Mouse (Mus musculus) forebrain, embryonic 11.5 days (tissue): ENCODE measurements around the gene Invs. TPM values are rescaled to one million over a fixed set of nuclear protein-coding genes. Genes with fewer than 3 reads are reported as not detected.

Source experiments
- ATAC-seq: fragments of 200-750 bp; cut with Nextera tagmentation; replicated peaks from 2 replicates; pipeline ENCODE4 v1.8.0; 2017; ENCODE audit warnings: moderate TSS enrichment; ENCODE audit not compliant: low FRiP score
- DNase-seq: peaks from one replicate; pipeline ENCODE4 v3.0.0-alpha.2; 2017; ENCODE audit warnings: low spot score
- H3K27ac ChIP-seq: fragments of 300-500 bp; sonication (generic); 2 replicates; pipeline ENCODE4 v1.5.1; 2014; ENCODE audit warnings: low read depth, low read length
- H3K27me3 ChIP-seq: fragments of 300-500 bp; sonication (generic); 2 replicates; pipeline ENCODE4 v1.6.1; 2014; ENCODE audit warnings: mild to moderate bottlenecking, low read length, mixed read lengths; ENCODE audit not compliant: control insufficient read depth, insufficient read depth
- H3K36me3 ChIP-seq: fragments of 300-500 bp; sonication (generic); 2 replicates; pipeline ENCODE4 v1.6.1; 2014; ENCODE audit warnings: mild to moderate bottlenecking, low read length, moderate library complexity, mixed read lengths; ENCODE audit not compliant: control insufficient read depth, insufficient read depth
- H3K4me1 ChIP-seq: fragments of 300-500 bp; sonication (generic); replicated peaks from 2 replicates; pipeline ENCODE4 v1.6.1; 2014; ENCODE audit warnings: low read length, mixed read lengths; ENCODE audit not compliant: control insufficient read depth, insufficient read depth
- H3K4me2 ChIP-seq: fragments of 300-500 bp; sonication (generic); 2 replicates; pipeline ENCODE4 v1.6.1; 2014; ENCODE audit warnings: low read depth, mild to moderate bottlenecking, low read length, moderate library complexity, mixed read lengths; ENCODE audit not compliant: severe bottlenecking
- H3K4me3 ChIP-seq: fragments of 300-500 bp; sonication (generic); 2 replicates; pipeline ENCODE4 v1.5.1; 2014; ENCODE audit warnings: low read depth, low read length
- H3K9ac ChIP-seq: fragments of 300-500 bp; sonication (generic); 2 replicates; pipeline ENCODE4 v1.6.1; 2014; ENCODE audit warnings: low read length
- H3K9me3 ChIP-seq: fragments of 300-500 bp; sonication (generic); 2 replicates; pipeline ENCODE4 v1.6.1; 2016; ENCODE audit warnings: low read length, mixed read lengths; ENCODE audit not compliant: control insufficient read depth
- WGBS: fragments of 180-500 bp; shearing (Covaris S2); extraction: QIAGEN DNeasy Blood & Tissue Kit; methylation state at CpG from one replicate; pipeline ENCODE4 v1.1.7; 2014; 5-methylcytosine and 5-hydroxymethylcytosine counted together
- polyA plus RNA-seq: library from polyadenylated mRNA; unstranded; fragments of >200 nt; fragmentation: Nextera tagmentation; extraction: Ambion mirVana; gene quantifications from 2 replicates; pipeline ENCODE4 v1.2.1, GENCODE M21; 2014

The Invs gene
- polyA plus RNA-seq, 1 experiment from 2014 or later: 9.8 TPM

- no peaks in the 10 kb centered on the region; the same call in 1 of the 2 replicates for H3K9me3 ChIP-seq
- no peaks in the 10 kb centered on the region for H3K36me3 ChIP-seq
- no peak overlapping the region for H3K9ac ChIP-seq
- H3K27ac ChIP-seq: no peak overlapping the region
- no peak overlapping the region for H3K4me3 ChIP-seq
- DNase-seq (no peak), ATAC-seq (no peak)
- 88% methylated on average over 1 of the region's 1 CpGs for WGBS
- H3K27me3 ChIP-seq: no peaks in the 10 kb centered on the region
- no peak overlapping the region for H3K4me2 ChIP-seq
- H3K4me1 ChIP-seq: no peaks in the 10 kb centered on the region
These were observed 11.4 kb upstream of the Invs start for GRCm38 (mm10) chr4:48268127-48268526.

- DNase-seq: no peak
- no peak overlapping the region for H3K4me3 ChIP-seq
These were observed 9.0 kb upstream of the Invs start for GRCm38 (mm10) chr4:48270532-48270931.

GRCm38 (mm10) chr4:48271838-48272237 lies 7.7 kb upstream of the Invs start:
- no peaks in the 10 kb centered on the region for H3K36me3 ChIP-seq
- no peak for DNase-seq
- H3K4me1 ChIP-seq: no peaks in the 10 kb centered on the region
- no peak overlapping the region for H3K9ac ChIP-seq
- H3K27me3 ChIP-seq: no peaks in the 10 kb centered on the region
- H3K9me3 ChIP-seq: no peaks in the 10 kb centered on the region; the same call in 1 of the 2 replicates
- no peak overlapping the region for H3K4me3 ChIP-seq
- WGBS: 40% methylated on average over 5 of the region's 5 CpGs
- no peak overlapping the region for H3K27ac ChIP-seq
- no peak for ATAC-seq
- no peak overlapping the region for H3K4me2 ChIP-seq

More at GRCm38 (mm10) chr4:48270532-48270931, 9.0 kb upstream of the Invs start:
- Histone ChIP-seq H3K9me3 (no peaks in the 10 kb centered on the region; the same call in 1 of the 2 replicates), H3K4me1 (no peaks in the 10 kb centered on the region), H3K4me2 (no peak overlapping the region), H3K9ac (no peak overlapping the region), H3K36me3 (no peaks in the 10 kb centered on the region), H3K27ac (no peak overlapping the region), H3K27me3 (no peaks in the 10 kb centered on the region)
- no peak for ATAC-seq

- no peak for DNase-seq
- no peaks in the 10 kb centered on the region for H3K27me3 ChIP-seq
- WGBS: 95% methylated on average over 7 of the region's 7 CpGs
- H3K9me3 ChIP-seq: no peaks in the 10 kb centered on the region; the same call in 1 of the 2 replicates
- H3K9ac ChIP-seq: no peak overlapping the region
- H3K4me2 ChIP-seq: no peak overlapping the region
- H3K4me1 ChIP-seq: no peaks in the 10 kb centered on the region
- no peaks in the 10 kb centered on the region for H3K36me3 ChIP-seq
- H3K27ac ChIP-seq: no peak overlapping the region
- ATAC-seq: no peak
- no peak overlapping the region for H3K4me3 ChIP-seq
These were observed 6.3 kb upstream of the Invs start for GRCm38 (mm10) chr4:48273119-48273829.

GRCm38 (mm10) chr4:48275736-48276135 lies 3.8 kb upstream of the Invs start:
- WGBS: 84% methylated on average over 3 of the region's 3 CpGs
- Histone ChIP-seq H3K4me2 (no peak overlapping the region), H3K9ac (no peak overlapping the region), H3K4me3 (no peak overlapping the region), H3K27ac (no peak overlapping the region), H3K4me1 (no peaks in the 10 kb centered on the region; the same call in 1 of the 2 replicates), H3K27me3 (no peaks in the 10 kb centered on the region), H3K9me3 (no peaks in the 10 kb centered on the region; the same call in 1 of the 2 replicates), H3K36me3 (no peaks in the 10 kb centered on the region)
- DNase-seq (no peak), ATAC-seq (no peak)

GRCm38 (mm10) chr4:48277011-48277410 lies 2.5 kb upstream of the Invs start:
- 87% methylated on average over 3 of the region's 3 CpGs for WGBS
- no peaks in the 10 kb centered on the region; the same call in 1 of the 2 replicates for H3K4me1 ChIP-seq
- ATAC-seq (no peak), DNase-seq (no peak)
- H3K27ac ChIP-seq: no peak overlapping the region
- H3K9me3 ChIP-seq: no peaks in the 10 kb centered on the region; the same call in 1 of the 2 replicates
- H3K4me2 ChIP-seq: no peak overlapping the region
- H3K4me3 ChIP-seq: no peak overlapping the region
- no peaks in the 10 kb centered on the region for H3K27me3 ChIP-seq
- H3K9ac ChIP-seq: no peak overlapping the region
- H3K36me3 ChIP-seq: no peaks in the 10 kb centered on the region

GRCm38 (mm10) chr4:48278757-48279497 lies 633 bp upstream of the Invs start:
- DNase-seq (peak; percentile 52), ATAC-seq (0 out of 2 replicates have a peak, but pooled peaks have one; percentile 4)
- no peaks in the 10 kb centered on the region for H3K36me3 ChIP-seq
- peak overlapping the region; percentile 79 for H3K4me2 ChIP-seq
- no peaks in the 10 kb centered on the region for H3K27me3 ChIP-seq
- H3K9me3 ChIP-seq: no peaks in the 10 kb centered on the region
- H3K9ac ChIP-seq: peak overlapping the region; percentile 88
- WGBS: 0% methylated on average over 34 of the region's 34 CpGs
- H3K27ac ChIP-seq: peak overlapping the region; percentile 15; the same call in 1 of the 2 replicates
- H3K4me1 ChIP-seq: no peaks in the 10 kb centered on the region; the same call in 1 of the 2 replicates
- peak overlapping the region; percentile 93 for H3K4me3 ChIP-seq

- H3K4me2 ChIP-seq: no peak overlapping the region
- ATAC-seq (no peak), DNase-seq (no peak)
- no peaks in the 10 kb centered on the region for H3K9me3 ChIP-seq
- H3K27me3 ChIP-seq: no peaks in the 10 kb centered on the region
- H3K4me3 ChIP-seq: no peak overlapping the region
- H3K9ac ChIP-seq: no peak overlapping the region
- no peaks in the 10 kb centered on the region; the same call in 1 of the 2 replicates for H3K4me1 ChIP-seq
- no peak overlapping the region for H3K27ac ChIP-seq
- H3K36me3 ChIP-seq: no peaks in the 10 kb centered on the region
- 100% methylated on average over 1 of the region's 1 CpGs for WGBS
These were observed 1.6 kb downstream of the Invs start for GRCm38 (mm10) chr4:48281121-48281520.
